Mouse (Mus musculus) E14TG2a.4 (cell line): ENCODE measurements around the gene Gnaq.

Experiments used
- CTCF ChIP-seq: conservative IDR thresholded peaks from 2 replicates; pipeline ENCODE4 v1.5.1; 2014; ENCODE audit warnings: low read length
- NANOG ChIP-seq: IDR thresholded peaks from 2 replicates; pipeline ENCODE4 v1.6.1; 2014; ENCODE audit warnings: borderline replicate concordance, low read length, mixed read lengths

GRCm38 (mm10) chr19:16254881-16255280 is 122.2 kb downstream of the Gnaq start:
- no peak for TF ChIP-seq CTCF
- TF ChIP-seq NANOG = no peak
